Mouse (Mus musculus) cerebellum, adult 2 months (tissue): ENCODE measurements at regions not wholly inside any gene's neighbourhood (a gene's known extent, or its start where the extent isn't known, plus 50 kb on each side); places are given as distances from the start of the nearest gene placed in this dataset.

Experiments used
- CTCF ChIP-seq: fragments of 200-500 bp; IDR thresholded peaks from 2 replicates; pipeline ENCODE4 v1.5.1; 2011; ENCODE audit warnings: low read depth, mild to moderate bottlenecking, control low read depth, low read length, moderate library complexity, borderline replicate concordance; ENCODE audit not compliant: insufficient read depth
- POLR2A ChIP-seq: fragments of 200-500 bp; IDR thresholded peaks from 2 replicates; pipeline ENCODE4 v1.6.1; 2011; ENCODE audit warnings: low read length, control low read depth, borderline replicate concordance; ENCODE audit not compliant: insufficient read depth

GRCm38 (mm10) chr8:40192266-40192665, 482.6 kb upstream of the Adam24 start:
- TF ChIP-seq CTCF, result no peak
- no peak for TF ChIP-seq POLR2A
